Mouse (Mus musculus) C2C12 (cell line): Measurements from ENCODE around the gene Zc3h18. TPM values are rescaled to one million over a fixed set of nuclear protein-coding genes. Genes with fewer than 3 reads are reported as not detected.

ENCODE experiments used
- H3K27me3 ChIP-seq: one replicate; pipeline ENCODE4 v1.6.1; 2011; ENCODE audit not compliant: control insufficient read depth, insufficient read depth, insufficient read length
- H3K36me3 ChIP-seq: one replicate; pipeline ENCODE4 v1.6.1; 2011; ENCODE audit not compliant: control insufficient read depth, insufficient read depth
- H3K4me3 ChIP-seq: one replicate; pipeline ENCODE4 v1.5.1; 2011; ENCODE audit warnings: mild to moderate bottlenecking, control low read depth; ENCODE audit not compliant: poor library complexity, insufficient read depth, severe bottlenecking
- H3K79me2 ChIP-seq: one replicate; pipeline ENCODE4 v1.6.1; 2011; ENCODE audit not compliant: control insufficient read depth, insufficient read depth
- H3K79me3 ChIP-seq: one replicate; pipeline ENCODE4 v1.6.1; 2011; ENCODE audit warnings: low read depth, control low read depth
- H3ac ChIP-seq: one replicate; pipeline ENCODE3; 2011; ENCODE audit warnings: low read depth; ENCODE audit not compliant: control insufficient read depth, insufficient read length
- CEBPB ChIP-seq: IDR thresholded peaks from one replicate; pipeline ENCODE4 v1.6.1; 2011; ENCODE audit warnings: low read depth, mild to moderate bottlenecking, control low read depth, moderate library complexity
- CTCF ChIP-seq: IDR thresholded peaks from one replicate; pipeline ENCODE4 v1.5.1; 2011; ENCODE audit not compliant: control insufficient read depth, insufficient read depth, insufficient read length
- FOSL1 ChIP-seq: IDR thresholded peaks from one replicate; pipeline ENCODE4 v1.8.0; 2011; ENCODE audit warnings: mild to moderate bottlenecking, low read length; ENCODE audit not compliant: poor library complexity, insufficient read depth, severe bottlenecking
- MAX ChIP-seq: IDR thresholded peaks from one replicate; pipeline ENCODE4 v1.6.1; 2011; ENCODE audit warnings: mild to moderate bottlenecking, control low read depth
- MYOD1 ChIP-seq: IDR thresholded peaks from one replicate; pipeline ENCODE4 v1.6.1; 2011; ENCODE audit warnings: low read depth; ENCODE audit not compliant: control insufficient read depth, insufficient read length
- MYOG ChIP-seq: IDR thresholded peaks from one replicate; pipeline ENCODE4 v1.6.1; 2011; ENCODE audit not compliant: control insufficient read depth, insufficient read length; ENCODE audit errors: extremely low read depth
- USF1 ChIP-seq: IDR thresholded peaks from one replicate; pipeline ENCODE4 v1.6.1; 2011; ENCODE audit warnings: low read depth, mild to moderate bottlenecking, control low read depth, moderate library complexity
- long read RNA-seq, 2 experiments: library from polyadenylated mRNA; unstranded; transcript quantifications; one replicate each; pipeline ENCODE4 v2.0.0; 2019 to 2020
- polyA plus RNA-seq: library from polyadenylated mRNA; unstranded; fragments of >200 nt; fragmentation: generic; extraction: Trizol; gene quantifications from one replicate; pipeline ENCODE4 v1.2.1, GENCODE M21; 2012; ENCODE audit warnings: missing spikeins

The Zc3h18 gene
- 43.5 TPM for polyA plus RNA-seq
- long read RNA-seq, experiment 1, partial matches to known transcripts = 5 of 10 reads
- long read RNA-seq, experiment 1, other reads (novel, unspliced or antisense) = 2 of 10 reads
- long read RNA-seq, experiment 2, transcript Zc3h18-202 (18 exons, 3,705 nt) = major isoform, 178 of 373 reads
- long read RNA-seq, experiment 2, transcript Zc3h18-201 (19 exons, 3,810 nt) = minor isoform, 108 of 373 reads
- long read RNA-seq, experiment 2, transcript Zc3h18-205 (18 exons, 3,672 nt) = minor isoform, 5 of 373 reads
- long read RNA-seq, experiment 2, partial matches to known transcripts = 43 of 373 reads
- long read RNA-seq, experiment 2, other reads (novel, unspliced or antisense) = 38 of 373 reads

DNA sequence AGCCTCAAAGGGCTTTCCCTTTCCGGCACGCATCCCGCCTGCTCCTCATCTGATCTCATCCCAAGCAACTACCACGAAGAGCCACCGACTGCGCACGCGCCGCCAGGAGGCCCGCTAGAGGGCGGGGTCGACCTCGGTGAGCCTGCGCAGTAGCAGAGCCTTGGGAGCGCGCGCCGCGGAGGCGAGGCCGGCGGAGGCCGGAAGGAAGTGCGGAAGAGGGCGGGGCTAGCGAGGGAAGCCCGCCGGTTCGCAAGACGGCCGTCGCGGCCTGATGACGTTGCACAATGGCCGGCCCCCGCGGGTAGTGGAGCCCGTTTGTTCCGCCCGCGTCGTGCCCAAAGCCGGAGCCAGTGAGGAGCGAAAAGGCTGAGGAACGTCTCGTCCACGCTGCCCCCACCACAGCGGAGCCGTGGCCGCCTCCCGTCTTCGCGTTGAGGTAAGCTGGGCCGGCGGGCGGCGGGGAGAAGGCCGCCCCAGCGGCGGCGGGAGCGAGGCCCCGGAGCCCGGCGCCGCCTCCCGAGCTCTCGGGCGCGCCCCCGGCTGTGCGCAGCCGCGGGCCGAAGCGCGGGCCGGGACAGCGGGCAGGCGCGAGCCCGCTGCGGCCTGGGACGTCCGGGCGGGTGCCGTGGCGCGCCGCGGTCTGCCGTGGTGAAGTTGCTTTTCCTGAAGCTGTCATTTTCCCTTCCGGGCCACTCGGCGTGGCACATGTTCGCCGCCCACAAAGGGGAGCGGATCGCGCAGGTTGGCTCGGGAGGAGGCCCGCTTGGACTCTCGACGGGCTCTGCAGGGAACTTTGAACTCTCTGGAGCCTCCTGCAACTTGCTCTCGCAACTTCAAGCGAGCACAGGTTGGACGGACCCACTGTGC, at the start of gene Zc3h18:
Zc3h18 (plus strand) TSS at position 245 of the 867 bp plus-strand sequence.
- peak within 1 kb of the TSS; percentile 76 for H3K4me3 ChIP-seq
- TF ChIP-seq FOSL1 (no peak), MAX (peak; percentile 88), USF1 (no peak)
- H3K36me3 ChIP-seq = peaks cover 35% of the 10 kb centered on the region
- H3K79me2 ChIP-seq = peaks cover 51% of the 10 kb centered on the region
- peak within 1 kb of the TSS; percentile 93 for H3ac ChIP-seq
- no peaks in the 10 kb centered on the region for H3K27me3 ChIP-seq
- peaks cover 46% of the 10 kb centered on the region for H3K79me3 ChIP-seq

DNA sequence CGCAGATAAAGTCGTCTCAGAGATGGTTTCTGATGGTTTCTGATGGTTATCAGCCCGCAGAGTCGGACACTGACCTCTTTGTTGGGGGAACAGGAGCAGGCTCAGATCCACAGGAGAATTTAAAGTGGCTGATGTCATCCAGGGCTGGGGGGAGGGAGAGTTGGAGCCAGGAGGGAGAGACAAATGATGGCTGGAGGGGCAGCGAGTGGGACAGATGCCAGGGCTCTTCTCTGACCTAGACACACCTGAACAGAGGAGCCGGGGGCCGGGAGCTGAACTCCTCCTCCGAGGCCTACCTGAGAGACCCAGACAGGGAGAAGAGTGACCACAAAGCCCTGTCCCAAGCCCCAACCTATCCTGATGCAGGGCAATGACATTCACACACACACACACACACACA, 47.3 kb upstream of the Zc3h18 start:
- no peak for TF ChIP-seq CEBPB
- no peak for TF ChIP-seq MYOD1
- H3K79me3 ChIP-seq = no peaks in the 10 kb centered on the region
- H3ac ChIP-seq = no peak overlapping the region
- H3K79me2 ChIP-seq = no peaks in the 10 kb centered on the region
- H3K36me3 ChIP-seq = peaks cover 3% of the 10 kb centered on the region
- no peak overlapping the region for H3K4me3 ChIP-seq
- no peaks in the 10 kb centered on the region for H3K27me3 ChIP-seq

DNA sequence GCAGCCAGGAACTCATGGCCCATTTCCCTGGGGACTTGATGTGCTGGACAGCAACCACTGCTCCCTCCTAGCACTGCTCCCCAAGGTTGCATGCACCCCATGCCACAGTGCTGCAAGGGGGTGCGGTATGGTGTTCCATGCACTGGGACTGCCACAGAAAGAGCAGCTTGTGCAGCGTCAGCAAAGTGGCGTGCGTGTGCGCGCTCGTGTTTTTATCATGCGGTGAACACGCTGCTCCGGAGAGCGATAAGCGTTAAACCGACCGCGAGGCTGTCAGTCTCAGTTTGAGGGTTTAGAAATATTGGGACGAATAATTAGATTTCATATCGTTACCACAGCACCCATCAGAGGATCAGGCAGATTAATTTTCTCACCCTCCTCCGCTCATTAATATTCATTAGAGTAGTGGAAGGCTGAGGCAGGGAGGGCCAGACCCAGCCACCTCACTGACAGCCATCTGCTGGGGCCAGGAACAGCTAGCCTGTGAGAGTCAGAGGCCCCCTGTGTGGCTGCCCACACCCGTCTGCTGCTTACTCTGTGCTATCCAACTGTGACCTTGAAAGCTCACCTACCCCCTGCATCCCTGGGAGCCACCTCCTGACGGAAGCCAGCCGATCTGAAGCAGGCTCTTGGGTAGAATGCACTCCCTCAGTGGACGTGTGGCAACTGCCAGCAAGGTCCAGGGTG, 46.7 kb upstream of the Zc3h18 start:
- no peak overlapping the region for H3K4me3 ChIP-seq
- peaks cover 1% of the 10 kb centered on the region for H3K36me3 ChIP-seq
- H3ac ChIP-seq = no peak overlapping the region
- H3K27me3 ChIP-seq = no peaks in the 10 kb centered on the region
- H3K79me2 ChIP-seq = no peaks in the 10 kb centered on the region
- H3K79me3 ChIP-seq = no peaks in the 10 kb centered on the region
- TF ChIP-seq CEBPB (no peak), CTCF (no peak), MYOG (no peak), USF1 (no peak), MYOD1 (no peak), FOSL1 (no peak), MAX (no peak)

DNA sequence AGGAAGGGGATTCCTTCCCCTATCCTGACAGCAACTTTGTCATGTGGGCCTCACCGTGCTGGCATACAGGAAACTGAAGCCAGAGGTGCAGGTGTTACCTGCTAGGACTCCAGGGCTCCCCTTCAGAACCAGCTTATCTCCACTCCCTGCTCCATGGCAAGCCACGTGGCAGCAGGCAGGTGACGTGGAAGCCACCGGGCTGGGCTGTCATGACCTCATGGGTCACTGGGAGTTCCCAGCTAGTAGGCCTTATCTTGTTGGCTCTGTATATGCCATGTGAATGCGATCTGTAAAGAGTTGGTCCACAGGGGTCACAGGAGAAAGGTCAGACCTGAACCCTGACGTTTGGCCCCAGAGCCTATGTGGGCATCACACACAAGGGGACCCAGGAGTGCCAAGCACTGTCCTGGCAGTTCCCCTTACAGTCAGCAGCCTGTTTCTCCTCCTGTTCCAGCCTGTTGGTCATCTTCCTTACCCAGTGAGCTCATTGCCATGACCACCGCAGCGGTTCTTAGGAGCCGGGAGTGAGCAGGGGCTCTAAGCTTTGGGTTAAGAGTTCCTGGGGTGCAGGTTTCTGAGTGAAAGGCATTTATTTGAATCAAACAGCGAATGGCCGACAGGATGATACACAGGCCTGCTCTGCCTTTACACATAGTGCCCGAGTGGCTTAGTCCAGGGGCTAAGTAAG, 45.8 kb upstream of the Zc3h18 start:
- Histone ChIP-seq H3ac (no peak overlapping the region), H3K36me3 (no peaks in the 10 kb centered on the region), H3K27me3 (no peaks in the 10 kb centered on the region), H3K4me3 (no peak overlapping the region), H3K79me2 (no peaks in the 10 kb centered on the region), H3K79me3 (no peaks in the 10 kb centered on the region)
- TF ChIP-seq FOSL1 (no peak), CEBPB (no peak), MAX (no peak), CTCF (no peak), MYOG (no peak), MYOD1 (no peak)

DNA sequence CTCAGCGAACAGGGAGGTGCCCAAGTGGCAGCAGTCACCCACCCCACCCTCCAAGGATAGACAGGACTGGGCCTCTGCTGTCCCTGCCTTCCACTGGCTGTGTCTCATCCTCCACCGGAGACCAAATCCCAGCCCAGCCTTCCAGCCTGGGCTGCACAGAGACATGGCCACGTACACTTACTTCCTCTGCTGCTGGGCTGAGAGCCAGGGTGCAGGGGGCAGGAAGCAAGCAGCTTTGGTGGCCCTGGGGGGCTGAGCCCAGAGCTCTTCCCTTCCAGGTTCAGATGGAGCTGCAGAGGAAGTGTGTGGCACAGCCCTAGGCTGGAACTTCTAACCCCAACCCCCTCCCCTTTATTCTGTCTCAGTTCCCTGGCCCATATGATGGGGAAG, 45.3 kb upstream of the Zc3h18 start:
- TF ChIP-seq CEBPB (no peak), FOSL1 (no peak), USF1 (no peak), MAX (no peak), CTCF (no peak), MYOG (no peak), MYOD1 (no peak)
- Histone ChIP-seq H3K27me3 (no peaks in the 10 kb centered on the region), H3K4me3 (no peak overlapping the region), H3K36me3 (no peaks in the 10 kb centered on the region), H3ac (no peak overlapping the region), H3K79me3 (no peaks in the 10 kb centered on the region), H3K79me2 (no peaks in the 10 kb centered on the region)
